Mouse (Mus musculus): Measurements from ENCODE around the gene Grik3.
"Not testable (repeated sequence)": the region's sequence is repeated elsewhere in the genome, so short reads cannot be mapped to it uniquely, and the experiment has no call there.

The Grik3 gene

DNA sequence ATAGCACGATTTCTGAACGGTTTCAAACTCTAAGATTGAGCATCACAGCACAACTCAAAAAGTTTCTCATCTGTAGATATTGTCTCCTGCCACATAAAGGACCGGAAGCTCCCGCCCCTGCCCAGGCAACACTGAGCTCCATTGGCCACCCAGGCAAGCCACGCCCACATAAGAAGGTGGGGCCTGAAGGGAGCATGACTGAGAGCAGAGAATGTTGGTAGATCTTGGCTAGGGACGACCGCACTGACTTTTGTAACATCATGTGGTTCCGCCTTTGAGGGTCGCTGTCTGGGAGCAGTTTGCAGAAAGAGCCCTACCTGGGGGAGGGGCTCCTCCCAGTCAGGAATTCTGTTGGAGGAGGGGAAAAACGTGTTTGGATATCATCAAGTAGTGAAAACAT is 108.2 kb downstream of the Grik3 start:
- DNase-seq = no peak

DNA sequence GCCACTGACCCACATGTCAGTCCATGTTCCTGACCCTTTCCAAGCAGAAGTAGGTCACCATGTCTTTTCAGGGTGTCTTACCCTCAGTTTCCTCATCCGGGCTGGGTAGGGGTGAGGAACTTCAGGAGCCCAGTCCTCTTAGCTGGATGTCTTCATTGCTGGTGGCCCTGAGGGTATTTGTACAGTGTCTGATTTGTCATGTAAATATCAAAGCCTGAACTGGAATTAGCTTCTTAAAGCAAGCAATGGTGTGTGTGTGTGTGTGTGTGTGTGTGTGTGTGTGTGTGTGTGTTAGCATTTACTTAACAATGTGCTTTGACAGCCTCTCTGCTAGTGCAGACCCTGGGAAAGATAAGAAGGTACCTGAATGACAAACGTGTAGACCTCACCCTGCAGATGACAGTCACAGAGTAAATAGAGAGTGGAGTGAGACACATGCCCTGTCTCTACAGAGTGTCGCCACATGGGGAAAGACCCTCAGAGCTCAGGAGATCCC is 109.1 kb downstream of the Grik3 start:
- DNase-seq = no peak

DNA sequence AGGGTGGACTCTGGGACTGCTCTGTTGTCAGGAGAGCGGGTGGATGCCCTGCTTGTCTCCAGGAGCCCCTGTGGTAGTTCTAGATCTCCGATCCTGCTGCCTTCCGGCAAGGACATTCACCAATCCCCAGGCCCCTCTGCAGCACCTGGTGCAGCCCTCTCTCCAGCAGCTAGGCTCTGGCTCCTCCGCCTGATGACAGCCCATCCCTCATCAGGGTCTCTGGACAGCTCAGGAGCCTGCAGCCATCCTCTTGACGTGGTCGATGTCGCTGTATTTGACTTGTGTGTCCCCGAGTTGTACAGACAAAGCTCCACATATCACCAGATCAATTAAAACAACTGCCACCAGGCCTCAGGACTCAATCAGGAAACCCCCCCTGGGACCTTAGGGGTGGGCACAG is 110.1 kb downstream of the Grik3 start:
- DNase-seq = no peak

DNA sequence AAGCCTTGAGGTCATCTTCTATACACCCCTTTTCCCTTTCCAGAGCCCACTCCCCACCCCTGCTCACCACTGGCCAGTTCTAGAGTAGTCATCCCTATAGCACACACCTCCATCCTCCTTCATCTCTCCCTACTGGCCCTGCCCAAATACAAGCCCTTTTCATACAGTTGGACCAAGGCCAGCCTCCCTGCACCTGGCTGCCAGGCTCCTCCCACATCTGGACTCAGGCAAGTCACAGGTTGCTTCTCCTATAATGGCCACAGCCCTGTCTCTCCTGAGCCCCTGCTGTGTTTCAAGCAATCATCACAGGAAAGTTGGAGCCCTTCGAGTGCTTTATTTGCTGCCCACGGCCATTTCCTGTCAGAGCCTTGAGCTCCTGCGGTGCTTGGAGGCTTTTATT is 110.8 kb downstream of the Grik3 start:
- DNase-seq = no peak

DNA sequence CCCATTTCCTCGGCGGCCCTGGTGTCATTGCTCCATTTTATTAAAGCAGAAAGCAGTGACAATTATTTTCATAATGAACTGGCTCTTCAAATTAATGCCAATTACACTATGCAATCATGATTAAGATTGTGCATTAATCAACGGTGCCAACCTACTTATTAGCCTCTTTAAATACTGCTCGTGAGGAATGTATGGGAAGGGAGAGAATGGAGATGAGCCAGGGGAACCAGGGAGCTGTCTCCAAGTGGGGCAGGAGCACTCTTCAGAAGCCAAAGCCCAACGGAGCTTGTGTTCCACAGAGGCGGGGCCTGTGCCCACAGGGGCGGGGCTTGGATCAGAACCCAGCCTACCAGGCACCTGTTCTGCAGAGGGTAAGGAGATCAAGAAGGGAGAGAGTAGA is 114.0 kb downstream of the Grik3 start:
- peak; percentile 85 for DNase-seq

DNA sequence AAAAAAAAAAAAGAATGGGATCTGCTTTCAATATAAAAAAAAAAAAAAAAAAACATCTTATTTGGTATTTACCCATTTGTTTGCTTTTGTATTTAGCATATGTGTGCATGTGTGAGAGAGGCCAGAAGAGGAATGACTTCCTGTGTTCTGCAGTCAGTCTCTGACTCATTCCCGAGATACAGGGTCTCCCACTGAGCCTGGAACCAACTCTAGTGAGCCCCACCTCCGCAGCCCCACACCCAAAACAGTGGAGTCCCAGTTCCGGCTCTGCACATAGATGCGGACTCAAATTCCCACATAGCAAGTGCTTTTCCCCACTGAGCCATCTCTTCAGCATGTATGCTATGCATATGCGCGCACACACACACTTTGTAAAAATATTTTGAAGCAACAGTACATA is 115.6 kb downstream of the Grik3 start:
- no peak for DNase-seq

DNA sequence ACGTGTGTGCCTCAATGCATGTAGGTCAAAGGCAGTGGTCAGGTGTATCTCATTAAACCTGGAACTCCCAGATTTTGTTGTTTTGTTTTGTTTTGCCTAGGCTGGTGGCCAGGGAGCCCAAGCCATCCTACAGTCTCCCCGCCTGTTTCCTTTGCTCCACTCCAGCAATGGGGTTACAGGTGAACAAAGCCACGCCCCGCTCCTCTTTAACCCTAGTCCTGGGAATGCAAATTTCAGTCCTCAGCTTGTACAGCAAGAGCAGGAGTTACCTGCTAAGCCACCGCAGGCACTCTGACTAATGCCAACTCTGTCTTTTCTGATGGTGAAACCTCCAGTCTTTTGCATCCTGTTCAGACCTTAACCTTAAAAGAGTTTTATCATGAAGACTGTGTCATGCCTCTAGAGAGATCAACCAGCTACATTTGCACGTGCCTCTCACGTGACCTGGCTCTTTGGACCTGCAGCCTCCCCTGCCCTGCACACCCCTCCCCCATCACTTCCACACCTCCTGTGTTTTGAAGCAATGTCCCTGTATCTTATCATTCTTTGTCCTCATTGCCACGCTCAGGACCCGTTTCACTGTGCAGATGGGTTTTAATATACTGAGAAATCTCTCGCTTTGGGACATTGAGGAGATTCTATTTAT is 117.0 kb downstream of the Grik3 start:
- DNase-seq = no peak

DNA sequence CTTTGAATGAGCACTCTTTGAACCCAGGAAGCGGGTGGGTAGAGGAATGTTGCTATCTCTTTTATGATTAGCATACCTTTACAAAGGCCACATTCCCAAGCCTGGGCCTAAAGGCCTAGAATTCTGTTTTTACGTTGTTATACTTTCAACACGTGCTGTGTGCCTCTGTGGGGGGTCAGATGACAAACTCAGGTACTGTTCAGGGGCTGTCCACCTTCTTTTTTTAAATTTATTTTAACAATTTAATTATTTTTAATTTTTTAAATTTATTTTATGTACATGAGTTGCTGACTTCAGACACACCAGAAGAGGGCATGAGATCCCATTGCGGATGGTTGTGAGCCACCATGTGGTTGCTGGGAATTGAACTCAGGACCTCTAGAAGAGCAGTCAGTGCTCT is 118.4 kb downstream of the Grik3 start:
- DNase-seq = not testable (repeated sequence)

DNA sequence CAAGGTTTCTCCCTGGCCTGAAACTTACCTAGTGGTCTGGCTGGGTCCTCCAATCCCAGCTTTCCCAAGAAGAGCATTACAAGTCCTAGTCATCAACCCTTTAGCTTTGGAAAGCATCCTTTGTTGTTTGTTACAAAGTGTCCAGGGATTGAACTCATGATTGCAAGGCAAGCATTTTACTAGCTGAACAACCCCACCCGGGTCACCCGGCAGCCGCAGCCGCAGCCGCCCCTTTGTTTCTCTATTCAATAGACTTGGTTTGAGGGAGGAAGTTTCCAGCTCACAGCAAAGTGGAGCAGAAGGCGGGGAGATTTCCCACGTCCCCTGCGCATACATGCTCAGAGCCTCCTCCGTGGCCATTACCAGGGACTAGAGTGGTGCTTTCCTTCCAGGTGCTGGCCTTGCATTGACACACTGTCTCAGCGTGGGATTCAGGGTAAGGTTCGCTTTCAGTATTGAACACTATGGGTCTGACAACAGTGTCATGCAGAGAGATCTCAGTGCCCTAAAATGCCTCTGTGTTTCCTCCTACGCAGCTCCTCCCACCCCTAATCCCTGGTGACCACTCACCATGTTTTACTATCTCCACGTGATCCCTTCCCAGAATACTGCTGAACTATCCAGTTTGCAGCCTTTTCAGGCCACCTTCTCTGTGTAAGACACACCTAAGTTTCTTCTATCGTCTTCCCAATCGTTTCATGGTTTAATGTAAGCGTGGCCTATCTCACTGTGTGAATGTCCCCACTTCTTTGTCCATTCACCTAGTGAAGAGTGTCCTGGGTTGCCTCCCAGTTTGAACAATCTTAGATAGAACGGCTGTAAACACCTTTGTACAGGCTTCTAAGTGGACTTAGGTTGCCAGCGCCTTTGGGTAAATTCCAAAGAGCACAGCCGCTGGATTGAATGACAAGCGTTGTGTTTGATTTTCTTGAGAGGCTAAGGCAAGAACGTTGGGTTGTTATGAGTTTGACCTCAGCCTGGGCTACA is 119.1 kb downstream of the Grik3 start:
- no peak for DNase-seq

DNA sequence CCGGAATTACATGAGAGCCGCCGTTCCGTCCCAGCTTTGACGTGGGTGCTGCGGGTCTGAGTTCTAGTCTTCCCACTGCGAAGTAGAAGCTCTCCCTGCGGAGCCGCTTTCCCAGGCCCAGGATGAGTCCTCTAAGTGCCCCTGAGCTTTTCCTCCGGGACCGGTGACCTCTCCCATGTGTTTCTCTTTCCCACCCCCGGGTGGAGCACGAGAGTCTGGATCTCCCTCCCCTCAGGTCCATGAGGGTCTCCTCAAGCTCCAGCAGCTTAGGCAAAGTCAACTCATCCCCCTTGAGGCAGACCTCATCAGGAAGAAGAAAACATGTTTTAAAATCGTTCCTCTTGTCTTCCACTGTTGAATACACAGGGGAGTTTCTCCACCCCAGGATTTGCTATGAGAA is 127.4 kb downstream of the Grik3 start:
- no peak for DNase-seq

DNA sequence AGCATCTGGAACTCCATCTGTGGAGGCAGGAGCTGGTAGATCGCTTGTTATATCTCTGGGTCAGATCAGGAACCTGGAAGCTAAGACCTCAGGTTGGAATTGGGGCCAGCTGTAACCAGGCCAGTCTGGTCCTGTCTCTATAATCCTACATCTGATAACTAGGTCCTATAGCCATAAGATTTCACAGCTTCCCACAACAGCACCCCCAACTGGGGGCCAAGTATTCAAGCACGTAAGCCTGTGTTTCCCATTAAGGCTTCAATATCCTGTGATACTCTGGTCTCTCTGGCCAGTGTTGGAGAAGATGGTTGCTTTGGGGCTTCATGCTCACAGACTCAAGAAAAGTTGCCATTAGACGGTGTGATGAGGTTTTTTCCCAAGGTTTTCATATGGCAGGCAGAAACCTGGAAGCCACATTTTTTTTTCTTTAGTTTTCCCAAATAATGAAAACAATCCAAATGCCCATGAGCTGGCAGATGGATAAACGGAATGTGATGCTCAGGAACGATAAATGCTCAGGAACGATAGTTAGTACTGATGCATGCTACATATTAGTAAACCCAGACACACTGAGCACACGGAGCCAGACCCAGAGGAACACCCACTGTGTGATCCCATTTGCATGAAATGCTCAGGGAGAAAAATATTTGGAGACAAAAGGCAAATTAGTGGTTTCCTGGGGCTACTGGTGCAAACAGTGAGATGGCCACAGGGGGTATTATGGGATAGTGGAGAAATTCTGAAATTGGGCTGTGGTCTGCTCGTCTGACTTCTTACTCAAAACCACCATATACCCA is 128.2 kb downstream of the Grik3 start:
- DNase-seq = peak; percentile 39

DNA sequence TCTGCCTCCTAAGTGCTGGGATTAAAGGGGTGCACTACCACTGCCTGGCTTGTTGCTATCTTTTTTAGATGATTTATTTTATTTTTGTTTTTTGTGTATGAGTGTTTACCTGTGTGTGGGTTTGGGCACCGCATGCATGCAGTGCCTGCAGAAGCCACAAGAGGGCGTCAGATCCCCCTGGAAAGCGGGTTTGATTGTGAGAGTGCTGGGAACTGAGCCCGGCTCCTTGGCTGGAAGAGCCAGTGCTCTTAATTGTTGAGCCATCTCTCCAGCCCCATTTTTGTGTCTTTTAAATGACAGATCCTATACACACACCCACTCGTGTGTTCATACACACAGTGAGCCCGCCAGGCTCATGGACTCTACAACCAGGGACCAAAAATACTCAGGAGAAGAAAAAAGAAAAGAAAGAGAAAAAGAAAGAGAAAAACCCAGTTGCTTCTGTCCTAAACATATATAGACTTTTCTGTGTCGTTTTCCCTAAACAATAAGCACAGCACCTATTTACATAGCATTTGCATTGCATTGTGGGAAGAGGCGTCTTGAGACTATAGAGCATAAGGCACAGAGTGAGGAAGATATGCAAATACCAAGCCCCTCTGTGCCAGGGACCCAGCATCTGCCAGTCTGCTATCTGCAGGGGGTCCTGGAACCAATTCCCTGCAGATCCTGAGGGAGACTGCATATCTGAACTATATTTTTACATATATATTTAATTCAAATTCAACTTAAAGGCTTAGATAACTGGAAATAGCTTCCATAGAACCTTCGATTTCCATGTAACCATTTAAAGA is 134.6 kb downstream of the Grik3 start:
- no peak for DNase-seq

DNA sequence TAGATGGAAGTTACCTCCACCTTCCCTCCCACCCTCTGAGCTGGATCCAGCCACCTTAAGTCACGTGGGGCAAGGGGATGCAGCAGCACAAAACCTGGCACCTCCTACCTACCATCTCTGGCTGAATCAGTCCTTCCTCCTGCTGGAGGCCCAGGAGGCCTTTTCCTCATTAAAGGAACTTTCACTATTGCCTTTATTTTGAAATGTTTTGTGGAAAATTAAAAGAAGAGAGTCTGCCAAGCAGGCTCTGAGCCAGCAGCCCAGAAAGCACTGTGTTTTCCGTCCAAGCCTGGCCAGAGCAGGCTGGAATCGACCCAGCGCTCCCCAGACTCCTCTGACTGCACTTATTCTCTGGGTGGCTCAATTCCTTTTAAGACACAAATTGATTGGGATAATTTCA is 139.0 kb downstream of the Grik3 start:
- no peak for DNase-seq

DNA sequence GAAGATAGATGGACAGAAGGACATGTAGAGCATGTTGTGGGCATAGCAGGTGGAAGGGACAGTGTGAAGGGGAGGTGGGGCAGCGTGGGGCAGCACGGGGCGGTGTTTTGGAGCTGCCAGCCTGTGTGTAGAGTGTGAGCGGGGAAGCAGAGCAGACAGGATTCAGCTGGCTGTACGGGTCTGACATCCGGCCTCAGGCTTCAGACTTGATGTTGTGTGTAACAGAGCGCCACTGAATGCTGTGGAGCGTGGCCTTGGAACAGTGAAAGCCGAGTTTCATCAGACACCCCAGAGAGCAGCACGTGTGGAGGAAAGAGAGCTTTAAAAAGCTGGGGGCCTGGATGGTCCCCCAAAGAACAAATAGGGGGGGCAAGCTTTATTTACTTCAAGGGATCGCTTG is 144.5 kb downstream of the Grik3 start:
- DNase-seq = peak; percentile 59

DNA sequence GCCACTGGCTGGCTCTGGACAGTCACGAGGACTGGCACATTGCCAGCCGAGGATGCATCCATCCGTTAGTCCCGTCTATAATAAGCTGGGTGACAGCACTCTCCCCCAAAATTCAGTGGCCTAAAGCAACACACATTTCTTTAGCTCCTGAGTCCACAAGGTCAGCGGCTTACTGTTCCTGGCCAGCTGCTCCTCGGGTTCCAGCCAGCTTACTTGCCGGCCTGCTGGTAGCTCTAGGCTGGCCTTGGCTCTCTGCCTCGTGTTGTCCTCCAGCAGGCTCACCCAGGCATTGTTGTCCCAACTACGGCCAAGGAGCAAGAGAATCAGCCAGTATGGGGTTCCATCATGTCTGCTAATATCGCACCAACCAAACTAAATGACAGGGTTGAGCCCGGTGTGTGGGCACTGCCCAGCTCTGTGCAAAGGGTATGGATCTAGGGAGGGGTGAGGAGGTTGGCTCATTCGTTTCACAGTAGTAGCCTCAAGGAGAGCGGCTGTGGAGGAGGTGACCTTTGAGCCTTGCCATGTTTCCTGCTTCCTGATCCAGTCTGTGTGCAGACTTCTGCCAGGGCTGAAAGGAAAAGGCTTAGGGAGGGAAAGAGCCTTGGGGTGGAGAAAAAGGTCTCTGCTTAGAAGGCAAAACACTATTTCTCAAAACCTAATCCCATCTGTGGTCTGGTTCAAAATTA is 146.3 kb downstream of the Grik3 start:
- DNase-seq = peak; percentile 61

DNA sequence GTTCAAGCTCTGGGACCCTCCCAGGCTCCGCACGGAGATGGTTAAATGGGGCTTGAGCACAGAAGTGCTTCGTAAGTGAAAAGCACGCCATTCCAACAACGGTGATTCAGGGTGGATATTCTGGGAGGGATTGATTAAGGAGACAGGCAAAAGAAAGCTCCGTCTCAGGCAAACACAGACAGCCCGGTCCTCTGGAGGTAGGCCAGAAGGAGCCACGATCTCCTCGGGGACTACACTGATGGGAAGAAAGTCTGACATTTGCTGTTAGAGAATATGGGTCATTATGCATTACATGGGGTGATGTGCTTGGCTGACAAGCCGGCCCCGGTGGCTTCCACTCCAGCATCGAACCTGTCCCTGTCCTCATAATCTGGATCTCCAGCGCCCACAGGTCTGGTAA is 146.9 kb downstream of the Grik3 start:
- no peak for DNase-seq

DNA sequence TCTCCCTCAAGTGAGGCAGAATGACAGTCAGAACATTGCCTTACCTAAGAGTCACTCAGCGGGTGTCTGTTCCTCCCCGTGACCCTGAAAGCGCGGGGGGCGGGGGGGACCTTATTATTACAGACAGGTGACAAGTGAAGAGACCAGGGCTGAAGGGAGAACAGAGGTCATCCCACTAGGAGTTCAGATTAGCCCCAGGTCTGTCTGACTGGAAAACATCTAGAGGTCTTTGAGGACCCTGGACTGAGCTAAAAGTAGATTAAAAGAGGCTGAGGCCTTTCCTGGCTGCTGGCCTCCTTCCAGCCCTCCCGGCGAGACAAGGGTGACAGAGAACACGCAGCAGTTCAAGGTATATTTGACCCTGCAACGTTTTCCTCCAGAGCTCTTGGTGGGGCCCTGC is 150.0 kb downstream of the Grik3 start:
- no peak for DNase-seq

DNA sequence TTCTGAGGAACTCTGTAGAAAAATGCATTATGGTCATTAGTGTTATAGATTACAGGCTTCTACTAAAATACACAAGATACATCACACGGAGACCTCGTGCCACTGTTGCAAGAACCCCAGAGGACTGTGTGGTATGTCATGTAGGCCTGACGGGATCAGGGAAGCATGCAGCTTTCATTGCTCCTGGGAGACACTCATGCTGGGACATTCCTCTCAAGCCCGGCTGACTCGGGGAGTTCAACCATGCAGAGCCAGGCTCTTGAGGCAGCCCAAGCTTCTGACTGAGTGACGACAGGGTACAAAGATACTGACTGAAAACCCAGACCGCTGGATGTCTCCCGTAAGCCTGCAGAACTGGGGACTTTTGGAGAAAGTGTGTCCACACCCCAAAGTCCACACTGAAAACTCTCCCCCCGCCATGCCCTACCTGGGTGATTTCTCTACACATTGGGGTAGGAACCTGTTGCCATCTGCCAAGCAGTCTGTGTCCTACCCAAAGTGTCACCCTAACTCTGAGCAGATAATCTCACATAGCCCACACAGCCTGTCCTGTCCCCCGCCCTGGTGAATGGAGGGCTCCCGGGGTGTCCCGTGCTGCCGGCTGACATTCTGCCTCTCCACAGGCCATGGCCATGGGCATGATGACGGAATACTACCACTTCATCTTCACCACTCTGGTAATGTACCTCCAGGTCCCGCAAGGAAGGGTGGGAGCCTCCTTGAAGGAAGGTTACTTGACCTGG is 150.6 kb downstream of the Grik3 start:
- peak; percentile 27 for DNase-seq

DNA sequence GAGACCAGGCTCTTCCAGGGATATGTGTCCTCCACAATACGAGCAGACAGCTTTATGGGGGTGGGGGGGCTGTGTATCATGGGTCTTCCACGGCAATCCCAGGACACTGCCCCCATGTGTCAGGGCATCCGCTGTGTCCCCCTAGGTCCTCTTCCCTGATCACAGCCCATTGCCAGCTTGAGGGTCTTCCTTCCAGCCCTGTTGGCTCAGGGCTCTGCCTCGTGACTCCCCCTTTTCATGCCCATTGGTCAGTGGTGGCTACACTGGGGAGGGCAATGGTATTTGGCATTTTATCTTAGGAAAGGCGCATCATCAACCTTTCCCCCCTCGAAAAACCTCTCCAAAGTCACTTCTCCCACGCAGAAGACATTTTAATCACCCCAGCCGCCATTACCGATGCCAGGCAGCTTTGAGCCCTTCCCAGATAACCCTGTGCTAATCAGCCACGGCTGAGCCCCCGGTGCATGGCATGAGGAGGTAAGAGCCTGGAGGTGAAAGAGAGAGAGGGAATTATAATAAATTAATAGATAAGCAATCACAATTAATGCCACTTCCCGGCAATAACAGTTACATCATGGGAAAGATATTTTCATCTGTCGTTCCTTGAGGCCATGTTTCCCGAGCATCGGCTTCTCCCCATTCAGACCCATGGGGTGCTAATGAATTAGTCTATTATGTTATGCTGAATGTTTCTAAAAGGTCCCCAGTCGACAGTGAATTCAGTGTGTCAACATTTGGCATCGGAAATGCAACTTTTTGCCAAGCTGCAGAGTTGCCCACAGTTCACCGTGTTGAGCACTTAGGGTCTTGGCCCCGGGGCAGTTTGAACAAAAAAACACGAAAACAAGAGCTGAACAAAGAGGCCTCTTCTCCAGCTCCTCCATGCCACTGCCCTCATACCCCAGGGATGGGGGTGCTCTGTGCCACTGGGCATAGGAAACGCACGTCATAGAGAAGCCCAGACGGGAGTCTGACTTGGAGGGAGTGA is 154.4 kb downstream of the Grik3 start:
- DNase-seq = peak; percentile 14
